Mouse (Mus musculus): ENCODE results near the gene Nell1. TPM values are rescaled to one million over a fixed set of nuclear protein-coding genes. Genes with fewer than 3 reads are reported as not detected.

Nell1 gene
- polyA plus RNA-seq, 1 experiment from 2014 or later, result 0.69 TPM

DNA sequence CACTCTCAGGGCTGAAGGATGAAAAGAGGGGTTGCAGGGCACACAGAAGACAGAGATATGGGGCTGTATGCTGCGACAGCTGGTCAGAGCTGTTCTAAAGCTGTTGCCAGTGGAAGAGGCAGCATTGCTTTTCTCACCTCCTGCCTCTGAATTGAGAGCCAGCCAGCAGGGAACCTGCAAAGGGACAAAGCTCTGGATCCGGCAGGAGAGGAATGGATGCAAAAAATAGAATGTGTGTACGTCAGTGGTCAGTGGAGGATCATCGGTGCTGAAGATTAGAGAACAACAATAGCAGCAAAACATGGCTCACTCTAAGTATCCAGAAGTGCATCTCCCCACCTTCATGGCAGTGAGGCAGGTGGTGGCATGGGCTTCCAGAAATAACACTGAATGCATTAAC, 507.3 kb downstream of the Nell1 start:
- WGBS (ENCODE audit: insufficient replicate concordance), result 49% methylated on average over 4 of the region's 4 CpGs

DNA sequence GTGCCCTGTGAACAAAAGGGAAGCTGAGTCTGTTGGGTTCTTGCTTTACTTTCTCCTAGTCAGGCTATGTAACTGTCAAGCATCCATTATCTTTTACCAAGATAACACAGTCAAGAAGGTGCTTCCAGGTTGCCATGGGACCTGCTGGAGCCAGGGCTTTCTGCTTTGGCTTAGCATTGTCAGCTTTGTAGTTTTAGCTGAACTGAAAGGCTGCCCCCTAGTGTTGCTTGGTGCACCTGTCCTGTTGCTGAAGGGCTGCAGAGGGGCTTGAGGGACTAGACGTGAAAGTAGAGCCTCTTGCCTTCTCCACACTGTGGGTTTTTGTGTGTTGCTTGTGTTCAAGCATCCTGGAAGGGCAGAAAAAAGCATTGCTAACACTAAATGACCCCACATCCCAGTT, 510.6 kb downstream of the Nell1 start:
- no peaks in the 10 kb centered on the region for H3K36me3 ChIP-seq (ENCODE audit: control insufficient read depth, insufficient read depth, low read length)
- no peak for ATAC-seq (replicated peaks; ENCODE audit: insufficient number of reproducible peaks, low FRiP score, low TSS enrichment)
- H3K9ac ChIP-seq (ENCODE audit: low read depth, low read length), result no peak overlapping the region
- no peak overlapping the region for H3K4me2 ChIP-seq
- H3K27me3 ChIP-seq (ENCODE audit: control insufficient read depth, insufficient read depth, low read length), result no peaks in the 10 kb centered on the region
- 16% methylated on average over 1 of the region's 1 CpGs for WGBS (ENCODE audit: insufficient replicate concordance)
- no peaks in the 10 kb centered on the region for H3K9me3 ChIP-seq (replicated peaks; ENCODE audit: control insufficient read depth, low read length)
- H3K4me3 ChIP-seq (ENCODE audit: low read depth, low read length), result no peak overlapping the region
- no peak overlapping the region for H3K27ac ChIP-seq (ENCODE audit: low read depth, low read length)
- H3K4me1 ChIP-seq (ENCODE audit: control insufficient read depth, insufficient read depth, low read length), result no peaks in the 10 kb centered on the region

More for the DNA sequence above, 507.3 kb downstream of the Nell1 start:
- Histone ChIP-seq H3K27me3 (ENCODE audit: control insufficient read depth, insufficient read depth, low read length) (no peaks in the 10 kb centered on the region), H3K9me3 (replicated peaks; ENCODE audit: control insufficient read depth, low read length) (no peaks in the 10 kb centered on the region), H3K4me2 (no peak overlapping the region), H3K36me3 (ENCODE audit: control insufficient read depth, insufficient read depth, low read length) (no peaks in the 10 kb centered on the region), H3K4me3 (ENCODE audit: low read depth, low read length) (no peak overlapping the region), H3K4me1 (ENCODE audit: control insufficient read depth, insufficient read depth, low read length) (no peaks in the 10 kb centered on the region), H3K9ac (ENCODE audit: low read depth, low read length) (no peak overlapping the region), H3K27ac (ENCODE audit: low read depth, low read length) (no peak overlapping the region)
- ATAC-seq (replicated peaks; ENCODE audit: insufficient number of reproducible peaks, low FRiP score, low TSS enrichment), result no peak

DNA sequence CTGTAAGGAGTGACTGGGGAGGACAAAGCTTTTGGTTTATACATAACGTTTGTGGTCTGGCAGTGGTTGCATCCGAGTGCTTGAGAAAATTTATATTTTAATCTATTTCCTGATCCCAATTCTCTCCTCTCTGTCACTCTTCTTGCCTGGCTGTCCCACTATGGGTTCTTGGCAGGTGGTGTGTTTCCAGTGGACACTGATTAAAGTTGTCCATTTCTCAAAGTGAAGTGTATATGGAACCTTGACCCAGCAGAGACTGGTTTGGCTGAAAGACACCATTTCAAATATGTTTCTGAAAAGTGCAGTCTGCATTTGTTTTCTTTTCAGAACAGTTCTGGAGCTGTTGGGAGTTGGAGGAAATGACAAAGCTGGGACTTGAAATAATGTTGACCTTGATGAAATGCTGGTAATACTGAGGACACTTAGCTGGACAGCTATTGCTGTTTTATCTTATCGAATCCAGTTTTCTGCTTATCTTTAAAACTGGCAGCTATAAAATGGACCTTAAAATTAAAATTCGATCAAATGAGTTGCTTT, 512.3 kb downstream of the Nell1 start:
- 77% methylated on average over 4 of the region's 4 CpGs for WGBS (ENCODE audit: insufficient replicate concordance)
- no peaks in the 10 kb centered on the region for H3K27me3 ChIP-seq (ENCODE audit: control insufficient read depth, insufficient read depth, low read length)
- no peaks in the 10 kb centered on the region for H3K36me3 ChIP-seq (ENCODE audit: control insufficient read depth, insufficient read depth, low read length)
- H3K27ac ChIP-seq (ENCODE audit: low read depth, low read length), result no peak overlapping the region
- ATAC-seq (replicated peaks; ENCODE audit: insufficient number of reproducible peaks, low FRiP score, low TSS enrichment), result no peak
- no peaks in the 10 kb centered on the region for H3K4me1 ChIP-seq (ENCODE audit: control insufficient read depth, insufficient read depth, low read length)
- no peak overlapping the region for H3K9ac ChIP-seq (ENCODE audit: low read depth, low read length)
- no peaks in the 10 kb centered on the region for H3K9me3 ChIP-seq (replicated peaks; ENCODE audit: control insufficient read depth, low read length)
- H3K4me3 ChIP-seq (ENCODE audit: low read depth, low read length), result no peak overlapping the region
- no peak overlapping the region for H3K4me2 ChIP-seq

DNA sequence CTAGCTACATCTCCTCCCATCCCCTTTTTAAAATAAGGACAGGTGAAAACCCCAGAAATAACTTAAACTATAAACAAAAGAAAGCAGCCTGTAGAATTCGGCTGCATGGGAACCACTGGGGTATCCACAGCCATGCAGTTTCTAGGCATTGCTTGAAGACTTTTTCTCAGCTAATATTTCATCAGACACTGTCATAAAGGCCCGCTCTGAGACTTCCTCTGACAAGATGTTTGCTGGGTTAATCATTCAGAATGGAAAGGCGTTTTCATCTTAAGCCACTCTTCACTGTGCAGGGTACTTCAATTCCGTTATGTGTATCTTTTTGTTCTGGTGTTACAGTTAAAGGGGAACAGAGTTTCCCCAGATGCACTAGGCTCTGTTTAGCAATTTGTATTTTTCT, 526.9 kb downstream of the Nell1 start:
- H3K9me3 ChIP-seq (replicated peaks; ENCODE audit: control insufficient read depth, low read length), result no peaks in the 10 kb centered on the region
- H3K36me3 ChIP-seq (ENCODE audit: control insufficient read depth, insufficient read depth, low read length), result no peaks in the 10 kb centered on the region
- H3K9ac ChIP-seq (ENCODE audit: low read depth, low read length), result no peak overlapping the region
- no peak overlapping the region for H3K4me2 ChIP-seq
- WGBS (ENCODE audit: insufficient replicate concordance), result 68% methylated on average over 4 of the region's 4 CpGs
- no peak overlapping the region for H3K4me3 ChIP-seq (ENCODE audit: low read depth, low read length)
- no peak overlapping the region for H3K27ac ChIP-seq (ENCODE audit: low read depth, low read length)
- no peaks in the 10 kb centered on the region for H3K27me3 ChIP-seq (ENCODE audit: control insufficient read depth, insufficient read depth, low read length)
- ATAC-seq (replicated peaks; ENCODE audit: insufficient number of reproducible peaks, low FRiP score, low TSS enrichment), result no peak
- no peaks in the 10 kb centered on the region for H3K4me1 ChIP-seq (ENCODE audit: control insufficient read depth, insufficient read depth, low read length)

DNA sequence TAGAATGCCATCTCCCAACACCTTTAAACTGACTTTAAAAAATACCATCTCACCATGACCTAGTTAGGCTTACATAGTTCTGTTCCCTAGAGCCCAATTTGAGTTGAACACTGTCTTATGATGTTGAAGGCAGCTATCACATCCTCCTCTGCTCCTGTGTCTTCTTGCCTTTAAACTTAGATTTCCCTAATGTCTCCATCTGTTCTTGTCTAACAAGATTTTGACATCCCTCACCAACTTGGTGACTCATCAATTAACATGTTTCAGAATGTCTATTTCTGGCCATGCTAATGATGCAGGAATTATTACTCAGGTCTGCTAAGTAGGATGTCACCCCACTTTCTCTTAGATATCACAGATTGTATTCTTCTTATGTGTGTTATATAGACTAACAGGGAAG, 532.4 kb downstream of the Nell1 start:
- no peak overlapping the region for H3K4me2 ChIP-seq
- no peak overlapping the region for H3K9ac ChIP-seq (ENCODE audit: low read depth, low read length)
- H3K4me1 ChIP-seq (ENCODE audit: control insufficient read depth, insufficient read depth, low read length), result no peaks in the 10 kb centered on the region
- no peaks in the 10 kb centered on the region for H3K27me3 ChIP-seq (ENCODE audit: control insufficient read depth, insufficient read depth, low read length)
- H3K27ac ChIP-seq (ENCODE audit: low read depth, low read length), result no peak overlapping the region
- ATAC-seq (replicated peaks; ENCODE audit: insufficient number of reproducible peaks, low FRiP score, low TSS enrichment), result no peak
- H3K36me3 ChIP-seq (ENCODE audit: control insufficient read depth, insufficient read depth, low read length), result no peaks in the 10 kb centered on the region
- H3K4me3 ChIP-seq (ENCODE audit: low read depth, low read length), result no peak overlapping the region
- no peaks in the 10 kb centered on the region for H3K9me3 ChIP-seq (replicated peaks; ENCODE audit: control insufficient read depth, low read length)

DNA sequence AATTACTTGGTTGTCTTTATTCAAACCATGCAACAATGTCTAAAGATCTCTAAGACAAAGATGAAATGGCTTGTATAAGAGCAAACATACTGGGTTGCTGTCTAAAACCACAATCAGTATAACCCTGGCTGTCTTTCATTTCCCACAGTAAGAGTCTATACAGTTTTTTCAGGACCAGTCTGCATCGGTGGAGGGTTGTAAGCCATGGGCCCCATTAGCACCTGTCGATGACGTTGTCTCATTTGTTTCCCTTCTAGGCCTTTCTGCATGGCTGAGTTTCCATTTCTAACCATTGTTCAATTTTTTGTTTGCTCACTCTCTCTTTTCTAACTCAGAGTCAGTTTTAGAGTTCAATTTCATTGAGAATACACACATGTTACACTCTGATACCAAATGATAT, 540.2 kb downstream of the Nell1 start:
- H3K27ac ChIP-seq (ENCODE audit: low read depth, low read length), result no peak overlapping the region
- WGBS (ENCODE audit: insufficient replicate concordance), result 89% methylated on average over 3 of the region's 3 CpGs
- no peaks in the 10 kb centered on the region for H3K36me3 ChIP-seq (ENCODE audit: control insufficient read depth, insufficient read depth, low read length)
- H3K9me3 ChIP-seq (replicated peaks; ENCODE audit: control insufficient read depth, low read length), result no peaks in the 10 kb centered on the region
- H3K4me3 ChIP-seq (ENCODE audit: low read depth, low read length), result no peak overlapping the region
- no peak overlapping the region for H3K9ac ChIP-seq (ENCODE audit: low read depth, low read length)
- no peak overlapping the region for H3K4me2 ChIP-seq
- H3K4me1 ChIP-seq (ENCODE audit: control insufficient read depth, insufficient read depth, low read length), result no peaks in the 10 kb centered on the region
- H3K27me3 ChIP-seq (ENCODE audit: control insufficient read depth, insufficient read depth, low read length), result no peaks in the 10 kb centered on the region
- ATAC-seq (replicated peaks; ENCODE audit: insufficient number of reproducible peaks, low FRiP score, low TSS enrichment), result no peak

DNA sequence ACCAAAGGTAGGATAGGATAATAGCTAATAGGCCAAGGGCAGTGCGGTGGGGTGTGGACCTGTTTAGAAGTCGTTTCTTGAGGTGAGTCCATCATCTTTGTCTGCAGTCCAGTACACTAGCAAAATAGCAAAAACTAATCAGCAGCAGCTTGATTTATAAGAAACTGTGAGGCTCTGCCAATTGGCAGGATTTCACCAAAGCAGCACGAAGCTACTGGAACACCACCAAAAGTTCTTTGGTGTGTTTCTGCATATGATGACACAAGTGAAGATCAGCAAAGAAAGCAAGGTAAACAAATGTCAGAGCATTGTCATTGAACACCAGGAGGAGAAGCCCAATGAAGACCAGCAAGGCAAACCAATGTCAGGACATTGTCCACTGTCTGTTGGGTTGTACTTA, 542.0 kb downstream of the Nell1 start:
- Histone ChIP-seq H3K36me3 (ENCODE audit: control insufficient read depth, insufficient read depth, low read length) (no peaks in the 10 kb centered on the region), H3K4me3 (ENCODE audit: low read depth, low read length) (no peak overlapping the region), H3K27ac (ENCODE audit: low read depth, low read length) (no peak overlapping the region), H3K27me3 (ENCODE audit: control insufficient read depth, insufficient read depth, low read length) (no peaks in the 10 kb centered on the region), H3K4me1 (ENCODE audit: control insufficient read depth, insufficient read depth, low read length) (no peaks in the 10 kb centered on the region), H3K9me3 (replicated peaks; ENCODE audit: control insufficient read depth, low read length) (no peaks in the 10 kb centered on the region), H3K9ac (ENCODE audit: low read depth, low read length) (no peak overlapping the region), H3K4me2 (no peak overlapping the region)
- WGBS (ENCODE audit: insufficient replicate concordance), result 79% methylated on average over 3 of the region's 3 CpGs
- no peak for ATAC-seq (replicated peaks; ENCODE audit: insufficient number of reproducible peaks, low FRiP score, low TSS enrichment)

DNA sequence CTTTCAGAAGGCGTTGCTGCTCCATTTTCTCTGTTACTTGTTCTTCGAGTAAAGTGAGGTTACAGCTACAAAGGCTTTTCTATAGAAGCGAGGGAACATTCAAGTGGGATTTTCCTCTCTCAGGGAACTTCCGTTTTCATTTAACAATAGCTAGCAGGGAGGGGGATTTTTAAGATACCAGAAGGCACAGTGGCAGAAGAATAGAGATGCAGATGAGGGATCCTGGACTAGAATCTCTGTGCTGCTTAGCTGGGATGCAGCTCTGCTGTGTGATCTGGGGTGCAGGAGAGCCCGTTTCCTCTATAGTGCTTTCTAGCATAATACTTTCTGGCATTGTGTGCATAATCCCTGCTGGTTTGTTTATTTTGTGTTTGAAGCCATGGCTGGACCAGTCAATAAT, 568.7 kb downstream of the Nell1 start:
- Histone ChIP-seq H3K4me2 (no peak overlapping the region), H3K4me3 (ENCODE audit: low read depth, low read length) (no peak overlapping the region), H3K4me1 (ENCODE audit: control insufficient read depth, insufficient read depth, low read length) (no peaks in the 10 kb centered on the region), H3K36me3 (ENCODE audit: control insufficient read depth, insufficient read depth, low read length) (no peaks in the 10 kb centered on the region), H3K9ac (ENCODE audit: low read depth, low read length) (no peak overlapping the region), H3K27me3 (ENCODE audit: control insufficient read depth, insufficient read depth, low read length) (no peaks in the 10 kb centered on the region), H3K27ac (ENCODE audit: low read depth, low read length) (no peak overlapping the region), H3K9me3 (replicated peaks; ENCODE audit: control insufficient read depth, low read length) (no peaks in the 10 kb centered on the region)
- 67% methylated on average over 5 of the region's 5 CpGs for WGBS (ENCODE audit: insufficient replicate concordance)
- ATAC-seq (replicated peaks; ENCODE audit: insufficient number of reproducible peaks, low FRiP score, low TSS enrichment), result no peak

DNA sequence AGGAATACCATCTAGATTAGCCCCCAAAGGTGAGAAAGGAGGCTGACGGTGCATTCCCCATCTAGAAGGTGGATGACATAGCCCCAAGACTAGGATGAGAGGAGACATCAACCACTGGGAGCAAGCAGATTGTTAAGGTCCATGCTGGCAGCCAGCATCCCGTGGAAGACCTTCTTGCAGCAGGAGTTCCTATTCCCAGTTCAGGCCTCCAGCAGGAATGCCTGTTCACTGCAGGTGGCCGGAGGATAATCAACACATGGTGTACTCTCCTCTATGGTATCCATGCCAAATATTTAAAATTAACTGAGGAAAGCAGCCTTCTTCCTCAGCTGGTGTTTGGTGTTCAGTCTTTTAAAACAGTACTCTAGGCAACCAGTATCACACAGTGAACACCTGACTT, 574.9 kb downstream of the Nell1 start:
- Histone ChIP-seq H3K9me3 (replicated peaks; ENCODE audit: control insufficient read depth, low read length) (no peaks in the 10 kb centered on the region), H3K27me3 (ENCODE audit: control insufficient read depth, insufficient read depth, low read length) (no peaks in the 10 kb centered on the region), H3K36me3 (ENCODE audit: control insufficient read depth, insufficient read depth, low read length) (no peaks in the 10 kb centered on the region), H3K4me3 (ENCODE audit: low read depth, low read length) (no peak overlapping the region), H3K27ac (ENCODE audit: low read depth, low read length) (no peak overlapping the region), H3K9ac (ENCODE audit: low read depth, low read length) (no peak overlapping the region), H3K4me1 (ENCODE audit: control insufficient read depth, insufficient read depth, low read length) (no peaks in the 10 kb centered on the region), H3K4me2 (no peak overlapping the region)
- 57% methylated on average over 3 of the region's 3 CpGs for WGBS (ENCODE audit: insufficient replicate concordance)
- no peak for ATAC-seq (replicated peaks; ENCODE audit: insufficient number of reproducible peaks, low FRiP score, low TSS enrichment)
